Mouse (Mus musculus): ENCODE results near the gene Vps54.

DNA sequence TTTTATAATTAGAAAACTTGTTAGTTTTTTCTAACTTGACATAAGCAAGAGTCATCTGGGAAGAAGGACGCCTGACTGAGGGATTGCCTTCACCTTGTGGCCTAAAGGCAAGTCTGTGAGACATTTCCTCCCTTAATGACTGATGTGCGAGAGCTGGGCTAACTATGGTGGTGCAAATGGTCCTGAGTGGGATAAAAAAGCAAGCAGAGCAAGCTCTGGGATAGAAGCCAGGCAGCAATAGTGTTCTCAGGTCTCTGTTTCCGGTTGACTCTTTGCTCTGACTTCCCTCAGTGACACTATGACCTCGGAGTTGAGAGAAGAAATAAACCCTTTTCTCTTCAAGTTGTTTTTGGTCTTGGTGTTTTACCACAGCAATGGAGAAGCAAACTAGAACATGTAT, 2.1 kb upstream of the Vps54 start:
- no peak for TF ChIP-seq POLR2A (IDR thresholded peaks at IDR 0.05; ENCODE audit: extremely low read depth, insufficient read depth, low read length)
- no peak for TF ChIP-seq CTCF (IDR thresholded peaks at IDR 0.05; ENCODE audit: extremely low read depth, insufficient read depth, low read length)
